Mouse (Mus musculus): ENCODE data around the gene Pard3b.

DNA sequence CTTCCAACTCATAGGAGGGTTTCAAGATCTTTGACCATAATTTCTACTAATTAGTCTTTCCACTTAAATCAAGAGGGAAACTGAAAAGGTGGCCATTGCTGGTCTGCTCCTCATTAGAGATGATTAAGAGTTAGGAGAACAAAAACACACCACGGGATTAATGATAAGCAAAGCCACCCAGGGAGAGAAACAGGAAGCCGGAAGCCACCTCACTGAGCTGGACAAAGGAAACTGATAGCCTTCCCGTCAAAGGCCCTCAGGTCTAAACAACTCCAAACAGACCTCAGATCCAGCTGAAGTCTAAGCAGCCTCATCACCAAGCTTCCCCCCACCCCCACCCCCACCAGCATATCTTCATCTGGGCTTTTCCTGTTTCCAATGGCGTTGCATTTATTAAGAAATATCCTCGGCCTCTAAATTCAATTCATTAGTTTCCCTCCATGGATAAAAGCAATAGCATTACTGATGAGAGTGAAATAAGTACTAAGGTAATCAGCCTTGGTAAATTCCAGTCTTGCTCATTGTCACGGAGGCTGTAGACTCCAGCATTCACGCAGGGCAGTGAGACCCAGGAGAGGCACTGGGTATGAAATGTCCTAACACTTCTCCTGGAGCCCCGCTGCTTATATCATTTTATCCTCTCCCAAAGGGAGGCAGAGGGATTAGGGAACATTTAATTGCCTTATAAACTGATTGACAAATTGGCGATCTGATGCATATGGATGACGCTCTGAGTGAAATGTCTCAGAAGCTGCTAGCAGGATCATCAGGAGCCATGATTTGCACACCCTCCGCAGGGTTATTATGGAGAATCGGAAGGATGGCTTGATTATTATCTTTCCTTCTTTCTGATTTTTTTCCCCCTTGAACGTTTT, 925.9 kb downstream of the Pard3b start:
- TF ChIP-seq GATA1 (IDR thresholded peaks at IDR 0.05; ENCODE audit: borderline replicate concordance, low read length), result no peak
- TF ChIP-seq FLI1 (IDR thresholded peaks at IDR 0.05; ENCODE audit: low read length), result no peak

Measured in megakaryocyte, embryonic 14.5 days (primary cell).